Mouse (Mus musculus) embryonic fibroblast, embryonic 13.5 days (primary cell): ENCODE data around the gene 2610042L04Rik. TPM values are rescaled to one million over a fixed set of nuclear protein-coding genes. Genes with fewer than 3 reads are reported as not detected.

ENCODE experiments used
- polyA plus RNA-seq: library from polyadenylated mRNA; stranded (reverse); fragments of >200 nt; gene quantifications from 2 replicates; pipeline ENCODE4 v1.2.4, GENCODE M21; 2011; ENCODE audit warnings: low read depth; ENCODE audit not compliant: missing spikeins, insufficient read length

The 2610042L04Rik gene
- polyA plus RNA-seq, 1 experiment: 0.32 TPM

Other genes starting within 250 kb of the 2610042L04Rik start
- gene Gm8108, start 224.2 kb upstream of the 2610042L04Rik start, polyA plus RNA-seq: not detected in 2 replicates
- not detected in 2 replicates for gene Gm3127, start 169.7 kb upstream of the 2610042L04Rik start, polyA plus RNA-seq
- not detected in 2 replicates for gene Gm2974, start 152.2 kb upstream of the 2610042L04Rik start, polyA plus RNA-seq
- not detected in 2 replicates for gene Gm3138, start 85.1 kb upstream of the 2610042L04Rik start, polyA plus RNA-seq
- gene Gm3149, start 17.5 kb upstream of the 2610042L04Rik start, polyA plus RNA-seq: not detected in 2 replicates
- not detected in 2 replicates for gene Gm3159, start 62.8 kb downstream of the 2610042L04Rik start, polyA plus RNA-seq
- gene Gm3164, start 80.7 kb downstream of the 2610042L04Rik start, polyA plus RNA-seq: not detected in 2 replicates
- gene Gm3173, start 96.2 kb downstream of the 2610042L04Rik start, polyA plus RNA-seq: not detected in 2 replicates
- not detected in 2 replicates for gene Gm3182, start 147.0 kb downstream of the 2610042L04Rik start, polyA plus RNA-seq
- gene Gm3047, start 220.6 kb downstream of the 2610042L04Rik start, polyA plus RNA-seq: not detected in 2 replicates